Mouse (Mus musculus): ENCODE results near the gene 2300003K06Rik. TPM values are rescaled to one million over a fixed set of nuclear protein-coding genes. Genes with fewer than 3 reads are reported as not detected.

2300003K06Rik gene
- polyA plus RNA-seq (2021; fragmentation: Nextera tagmentation), result not detected in 2 replicates
- long read RNA-seq, experiment 1, result 0 reads
- long read RNA-seq, experiment 2, result 0 reads

GRCm38 (mm10) chr11:99837966-99838365 lies at the start of gene 2300003K06Rik:
TSS of gene 2300003K06Rik (minus strand) at chr11:99838066.

GRCm38 (mm10) chr11:99878887-99879286 lies 41.0 kb upstream of the 2300003K06Rik start, which contains the start of gene Gm11567:
TSS of gene Gm11567 (plus strand) at chr11:99879187.

GRCm38 (mm10) chr11:99873089-99873488 lies 35.2 kb upstream of the 2300003K06Rik start, which contains the start of gene Krtap9-1:
TSS of gene Krtap9-1 (plus strand) at chr11:99873389.

GRCm38 (mm10) chr11:99864176-99864575 lies 26.3 kb upstream of the 2300003K06Rik start, which contains the start of gene Gm11559:
TSS of gene Gm11559 (plus strand) at chr11:99864476.

GRCm38 (mm10) chr11:99857617-99858016 lies 19.8 kb upstream of the 2300003K06Rik start, which contains the start of gene Gm11568:
TSS of gene Gm11568 (plus strand) at chr11:99857917.

GRCm38 (mm10) chr11:99851508-99851907 lies 13.6 kb upstream of the 2300003K06Rik start, which contains the start of gene Krtap4-16:
TSS of gene Krtap4-16 (minus strand) at chr11:99851608.

GRCm38 (mm10) chr11:99815566-99815965 lies 22.3 kb downstream of the 2300003K06Rik start, which contains the start of gene Gm11564:
TSS of gene Gm11564 (minus strand) at chr11:99815666.

GRCm38 (mm10) chr11:99809792-99810191 lies 28.1 kb downstream of the 2300003K06Rik start, which contains the start of gene Krtap4-13:
TSS of gene Krtap4-13 (minus strand) at chr11:99809892.

GRCm38 (mm10) chr11:99804346-99804745 lies 33.5 kb downstream of the 2300003K06Rik start, which contains the start of gene Gm11554:
TSS of gene Gm11554 (minus strand) at chr11:99804446.

GRCm38 (mm10) chr11:99798832-99799231 lies 39.0 kb downstream of the 2300003K06Rik start, which contains the start of gene Gm11569:
TSS of gene Gm11569 (minus strand) at chr11:99798932.

GRCm38 (mm10) chr11:99793367-99793766 lies 44.5 kb downstream of the 2300003K06Rik start, which contains the start of gene Gm11596:
TSS of gene Gm11596 (minus strand) at chr11:99793467.

Other genes with a start within 250 kb of the 2300003K06Rik start
- not detected in 2 replicates for gene Krtap1-3, start 246.7 kb downstream of the 2300003K06Rik start, polyA plus RNA-seq (2021; fragmentation: Nextera tagmentation)
- gene Krtap9-3, start 240.0 kb downstream of the 2300003K06Rik start, polyA plus RNA-seq (2021; fragmentation: Nextera tagmentation), result not detected in 2 replicates
- not detected in 2 replicates for gene Gm11938, start 234.8 kb downstream of the 2300003K06Rik start, polyA plus RNA-seq (2021; fragmentation: Nextera tagmentation)
- gene Gm11937, start 227.9 kb downstream of the 2300003K06Rik start, polyA plus RNA-seq (2021; fragmentation: Nextera tagmentation), result not detected in 2 replicates
- gene Krtap2-4, start 223.2 kb downstream of the 2300003K06Rik start, polyA plus RNA-seq (2021; fragmentation: Nextera tagmentation), result not detected in 2 replicates
- not detected in 2 replicates for gene Gm11562, start 217.6 kb downstream of the 2300003K06Rik start, polyA plus RNA-seq (2021; fragmentation: Nextera tagmentation)
- gene Krtap4-1, start 209.8 kb downstream of the 2300003K06Rik start, polyA plus RNA-seq (2021; fragmentation: Nextera tagmentation), result not detected in 2 replicates
- not detected in 2 replicates for gene Krtap4-2, start 203.0 kb downstream of the 2300003K06Rik start, polyA plus RNA-seq (2021; fragmentation: Nextera tagmentation)
- gene Krtap4-7, start 194.0 kb downstream of the 2300003K06Rik start, polyA plus RNA-seq (2021; fragmentation: Nextera tagmentation), result not detected in 2 replicates
- not detected in 2 replicates for gene Gm11555, start 187.8 kb downstream of the 2300003K06Rik start, polyA plus RNA-seq (2021; fragmentation: Nextera tagmentation)
- not detected in 2 replicates for gene Gm11563, start 179.1 kb downstream of the 2300003K06Rik start, polyA plus RNA-seq (2021; fragmentation: Nextera tagmentation)
- gene Krtap4-6, start 172.1 kb downstream of the 2300003K06Rik start, polyA plus RNA-seq (2021; fragmentation: Nextera tagmentation), result not detected in 2 replicates
- gene Gm14190, start 147.3 kb downstream of the 2300003K06Rik start, polyA plus RNA-seq (2021; fragmentation: Nextera tagmentation), result not detected in 2 replicates
- gene Gm14180, start 103.8 kb downstream of the 2300003K06Rik start, polyA plus RNA-seq (2021; fragmentation: Nextera tagmentation), result not detected in 2 replicates
- not detected in 2 replicates for gene Gm11595, start 65.2 kb downstream of the 2300003K06Rik start, polyA plus RNA-seq (2021; fragmentation: Nextera tagmentation)
- gene Krtap4-8, start 57.4 kb downstream of the 2300003K06Rik start, polyA plus RNA-seq (2021; fragmentation: Nextera tagmentation), result not detected in 2 replicates
- not detected in 2 replicates for gene Krtap4-9, start 52.9 kb downstream of the 2300003K06Rik start, polyA plus RNA-seq (2021; fragmentation: Nextera tagmentation)
- not detected in 2 replicates for gene Gm11596, start 44.6 kb downstream of the 2300003K06Rik start, polyA plus RNA-seq (2021; fragmentation: Nextera tagmentation)
- gene Gm11569, start 39.1 kb downstream of the 2300003K06Rik start, polyA plus RNA-seq (2021; fragmentation: Nextera tagmentation), result not detected in 2 replicates
- gene Gm11554, start 33.6 kb downstream of the 2300003K06Rik start, polyA plus RNA-seq (2021; fragmentation: Nextera tagmentation), result not detected in 2 replicates
- not detected in 2 replicates for gene Krtap4-13, start 28.2 kb downstream of the 2300003K06Rik start, polyA plus RNA-seq (2021; fragmentation: Nextera tagmentation)
- gene Gm11564, start 22.4 kb downstream of the 2300003K06Rik start, polyA plus RNA-seq (2021; fragmentation: Nextera tagmentation), result not detected in 2 replicates
- not detected in 2 replicates for gene Krtap4-16, start 13.5 kb upstream of the 2300003K06Rik start, polyA plus RNA-seq (2021; fragmentation: Nextera tagmentation)
- gene Gm11568, start 19.9 kb upstream of the 2300003K06Rik start, polyA plus RNA-seq (2021; fragmentation: Nextera tagmentation), result not detected in 2 replicates
- gene Gm11559, start 26.4 kb upstream of the 2300003K06Rik start, polyA plus RNA-seq (2021; fragmentation: Nextera tagmentation), result not detected in 2 replicates
- not detected in 2 replicates for gene Krtap9-1, start 35.3 kb upstream of the 2300003K06Rik start, polyA plus RNA-seq (2021; fragmentation: Nextera tagmentation)
- not detected in 2 replicates for gene Gm11567, start 41.1 kb upstream of the 2300003K06Rik start, polyA plus RNA-seq (2021; fragmentation: Nextera tagmentation)
- not detected in 2 replicates for gene Krtap31-1, start 69.9 kb upstream of the 2300003K06Rik start, polyA plus RNA-seq (2021; fragmentation: Nextera tagmentation)
- gene Gm11565, start 76.7 kb upstream of the 2300003K06Rik start, polyA plus RNA-seq (2021; fragmentation: Nextera tagmentation), result not detected in 2 replicates
- not detected in 2 replicates for gene Krtap31-2, start 98.2 kb upstream of the 2300003K06Rik start, polyA plus RNA-seq (2021; fragmentation: Nextera tagmentation)
- gene Krtap9-5, start 110.4 kb upstream of the 2300003K06Rik start, polyA plus RNA-seq (2021; fragmentation: Nextera tagmentation), result not detected in 2 replicates
- not detected in 2 replicates for gene Krtap29-1, start 141.0 kb upstream of the 2300003K06Rik start, polyA plus RNA-seq (2021; fragmentation: Nextera tagmentation)
- not detected in 2 replicates for gene Krtap16-1, start 148.5 kb upstream of the 2300003K06Rik start, polyA plus RNA-seq (2021; fragmentation: Nextera tagmentation)
- not detected in 2 replicates for gene Krtap17-1, start 155.9 kb upstream of the 2300003K06Rik start, polyA plus RNA-seq (2021; fragmentation: Nextera tagmentation)
- not detected in 2 replicates for gene Krt33a, start 178.1 kb upstream of the 2300003K06Rik start, polyA plus RNA-seq (2021; fragmentation: Nextera tagmentation)
- gene Krt33b, start 191.8 kb upstream of the 2300003K06Rik start, polyA plus RNA-seq (2021; fragmentation: Nextera tagmentation), result not detected in 2 replicates
- not detected in 2 replicates for gene Krt34, start 203.5 kb upstream of the 2300003K06Rik start, polyA plus RNA-seq (2021; fragmentation: Nextera tagmentation)
- gene Krt31, start 212.5 kb upstream of the 2300003K06Rik start, polyA plus RNA-seq (2021; fragmentation: Nextera tagmentation), result 0.16 TPM in 1 of 2 replicates, not detected in the other

Data from left cerebral cortex, adult 6 months (tissue).